Mouse (Mus musculus): ENCODE results near the gene Hps4. TPM values are rescaled to one million over a fixed set of nuclear protein-coding genes. Genes with fewer than 3 reads are reported as not detected.

Gene Hps4
- polyA plus RNA-seq, 1 experiment from 2014 or later: 28.9 TPM

GRCm38 (mm10) chr5:112369326-112369725 is 26.4 kb downstream of the Hps4 start:
- Histone ChIP-seq H3K9ac (ENCODE audit: low read length) (no peak overlapping the region), H3K4me3 (ENCODE audit: low read length) (no peak overlapping the region), H3K27me3 (ENCODE audit: control insufficient read depth, insufficient read depth, low read depth, low read length) (no peaks in the 10 kb centered on the region), H3K36me3 (ENCODE audit: control insufficient read depth, insufficient read depth, low read length) (peaks cover 22% of the 10 kb centered on the region), H3K4me2 (ENCODE audit: low read depth, low read length) (no peak overlapping the region), H3K4me1 (replicated peaks; ENCODE audit: control insufficient read depth, insufficient read depth, low read length) (no peaks in the 10 kb centered on the region), H3K9me3 (ENCODE audit: control insufficient read depth, low read length) (no peaks in the 10 kb centered on the region), H3K27ac (ENCODE audit: low read length) (no peak overlapping the region)
- no peak for ATAC-seq (ENCODE audit: low read depth)
- WGBS: 90% methylated on average over 13 of the region's 13 CpGs

DNA sequence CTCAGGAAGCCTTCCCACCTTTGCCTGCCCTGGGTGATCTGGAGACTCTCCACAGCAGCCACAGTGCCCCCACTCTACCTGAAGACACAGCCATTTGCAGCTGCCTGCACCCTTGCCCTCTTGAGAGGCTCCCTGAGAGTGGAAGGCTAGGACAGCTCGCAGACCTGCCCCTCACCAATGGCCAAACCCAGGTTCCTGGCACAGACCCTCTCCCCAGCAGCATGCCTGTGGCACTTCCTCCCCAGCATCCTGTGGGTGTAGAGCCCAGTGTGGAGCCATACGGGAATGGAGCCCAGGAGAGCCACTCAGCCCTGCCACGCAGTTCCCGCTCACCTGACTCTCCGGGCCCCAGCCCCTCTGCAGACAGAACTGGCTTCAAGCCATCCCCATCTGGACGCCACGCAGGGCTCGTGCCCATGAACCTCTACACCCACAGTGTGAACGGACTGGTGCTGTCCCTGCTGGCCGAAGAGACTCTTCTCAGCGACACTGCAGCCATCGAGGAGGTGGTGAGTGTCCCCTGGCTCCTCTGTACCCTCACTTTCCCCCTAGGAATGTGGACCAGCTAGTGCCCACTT is 27.4 kb downstream of the Hps4 start:
- ATAC-seq (ENCODE audit: low read depth): no peak
- Histone ChIP-seq H3K4me3 (ENCODE audit: low read length) (no peak overlapping the region), H3K27me3 (ENCODE audit: control insufficient read depth, insufficient read depth, low read depth, low read length) (no peaks in the 10 kb centered on the region), H3K27ac (ENCODE audit: low read length) (no peak overlapping the region), H3K36me3 (ENCODE audit: control insufficient read depth, insufficient read depth, low read length) (peaks cover 16% of the 10 kb centered on the region), H3K4me1 (replicated peaks; ENCODE audit: control insufficient read depth, insufficient read depth, low read length) (no peaks in the 10 kb centered on the region), H3K9ac (ENCODE audit: low read length) (no peak overlapping the region), H3K4me2 (ENCODE audit: low read depth, low read length) (no peak overlapping the region), H3K9me3 (ENCODE audit: control insufficient read depth, low read length) (no peaks in the 10 kb centered on the region)
- 89% methylated on average over 12 of the region's 12 CpGs for WGBS

DNA sequence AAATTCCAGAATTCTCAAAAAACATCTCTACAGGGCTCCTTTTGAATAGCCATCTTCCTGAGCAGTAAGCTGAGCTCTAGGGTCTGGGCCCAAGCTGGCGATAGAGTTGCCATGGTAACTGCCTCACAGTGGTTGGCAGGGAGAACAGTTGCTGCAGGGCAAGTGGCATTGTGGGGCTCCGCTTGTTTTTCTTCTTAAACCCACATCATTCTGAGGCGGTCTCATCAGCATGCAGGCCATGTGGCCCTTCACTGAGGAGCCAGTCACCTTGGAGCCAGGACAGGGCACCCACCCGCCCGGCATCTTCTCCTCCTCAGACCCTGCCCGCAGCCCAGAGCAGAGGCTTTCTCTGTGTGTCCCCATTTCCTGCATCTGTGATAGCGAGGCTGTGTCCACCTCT is 29.1 kb downstream of the Hps4 start:
- no peaks in the 10 kb centered on the region for H3K4me1 ChIP-seq (replicated peaks; ENCODE audit: control insufficient read depth, insufficient read depth, low read length)
- H3K4me2 ChIP-seq (ENCODE audit: low read depth, low read length): no peak overlapping the region
- no peaks in the 10 kb centered on the region for H3K9me3 ChIP-seq (ENCODE audit: control insufficient read depth, low read length)
- no peak overlapping the region for H3K4me3 ChIP-seq (ENCODE audit: low read length)
- no peak overlapping the region for H3K9ac ChIP-seq (ENCODE audit: low read length)
- 81% methylated on average over 7 of the region's 7 CpGs for WGBS
- no peak overlapping the region for H3K27ac ChIP-seq (ENCODE audit: low read length)
- peaks cover 16% of the 10 kb centered on the region for H3K36me3 ChIP-seq (ENCODE audit: control insufficient read depth, insufficient read depth, low read length)
- no peak for ATAC-seq (ENCODE audit: low read depth)
- H3K27me3 ChIP-seq (ENCODE audit: control insufficient read depth, insufficient read depth, low read depth, low read length): no peaks in the 10 kb centered on the region

- no peak overlapping the region for H3K4me3 ChIP-seq (ENCODE audit: low read length)
- no peak overlapping the region for H3K9ac ChIP-seq (ENCODE audit: low read length)
- no peak for ATAC-seq (ENCODE audit: low read depth)
- no peaks in the 10 kb centered on the region for H3K9me3 ChIP-seq (ENCODE audit: control insufficient read depth, low read length)
- no peaks in the 10 kb centered on the region for H3K27me3 ChIP-seq (ENCODE audit: control insufficient read depth, insufficient read depth, low read depth, low read length)
- H3K36me3 ChIP-seq (ENCODE audit: control insufficient read depth, insufficient read depth, low read length): peaks cover 8% of the 10 kb centered on the region
- no peak overlapping the region for H3K27ac ChIP-seq (ENCODE audit: low read length)
- no peak overlapping the region for H3K4me2 ChIP-seq (ENCODE audit: low read depth, low read length)
- no peaks in the 10 kb centered on the region for H3K4me1 ChIP-seq (replicated peaks; ENCODE audit: control insufficient read depth, insufficient read depth, low read length)
- 84% methylated on average over 4 of the region's 4 CpGs for WGBS
Measured at GRCm38 (mm10) chr5:112376111-112376510, 33.2 kb downstream of the Hps4 start.

GRCm38 (mm10) chr5:112377380-112377779 is 34.5 kb downstream of the Hps4 start:
- Histone ChIP-seq H3K4me2 (ENCODE audit: low read depth, low read length) (no peak overlapping the region), H3K4me3 (ENCODE audit: low read length) (no peak overlapping the region), H3K27me3 (ENCODE audit: control insufficient read depth, insufficient read depth, low read depth, low read length) (no peaks in the 10 kb centered on the region), H3K36me3 (ENCODE audit: control insufficient read depth, insufficient read depth, low read length) (peaks cover 2% of the 10 kb centered on the region; the same call in 1 of the 2 replicates), H3K27ac (ENCODE audit: low read length) (no peak overlapping the region), H3K9ac (ENCODE audit: low read length) (no peak overlapping the region), H3K9me3 (ENCODE audit: control insufficient read depth, low read length) (no peaks in the 10 kb centered on the region), H3K4me1 (replicated peaks; ENCODE audit: control insufficient read depth, insufficient read depth, low read length) (peaks cover 1% of the 10 kb centered on the region; the same call in 1 of the 2 replicates)
- ATAC-seq (ENCODE audit: low read depth): no peak
- 96% methylated on average over 1 of the region's 1 CpGs for WGBS

DNA sequence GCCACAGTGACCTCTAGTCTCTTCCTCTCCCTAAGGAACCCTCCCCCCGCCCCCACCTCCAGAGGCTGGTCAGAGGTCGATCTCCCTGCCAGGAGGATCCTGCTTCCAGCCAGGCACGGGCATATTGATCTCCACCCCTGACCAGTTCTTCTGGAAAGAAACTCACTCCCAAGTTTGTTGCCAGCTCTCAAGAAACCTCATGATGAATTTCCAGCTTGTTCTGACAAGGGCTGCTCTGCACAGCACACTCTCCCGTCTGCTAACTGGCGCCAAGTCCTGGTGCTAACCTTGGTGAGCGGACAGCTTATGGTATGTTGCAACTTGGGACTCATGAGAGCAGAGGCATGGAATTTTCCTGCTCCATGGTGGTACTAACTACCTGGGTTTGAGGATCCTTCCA is 35.8 kb downstream of the Hps4 start:
- H3K4me2 ChIP-seq (ENCODE audit: low read depth, low read length): no peak overlapping the region
- 70% methylated on average over 6 of the region's 6 CpGs for WGBS
- no peak for ATAC-seq (ENCODE audit: low read depth)
- no peak overlapping the region for H3K9ac ChIP-seq (ENCODE audit: low read length)
- no peak overlapping the region for H3K4me3 ChIP-seq (ENCODE audit: low read length)
- H3K4me1 ChIP-seq (replicated peaks; ENCODE audit: control insufficient read depth, insufficient read depth, low read length): peaks cover 3% of the 10 kb centered on the region; the same call in 1 of the 2 replicates
- H3K36me3 ChIP-seq (ENCODE audit: control insufficient read depth, insufficient read depth, low read length): peaks cover 2% of the 10 kb centered on the region; the same call in 1 of the 2 replicates
- H3K9me3 ChIP-seq (ENCODE audit: control insufficient read depth, low read length): no peaks in the 10 kb centered on the region
- no peak overlapping the region for H3K27ac ChIP-seq (ENCODE audit: low read length)
- H3K27me3 ChIP-seq (ENCODE audit: control insufficient read depth, insufficient read depth, low read depth, low read length): no peaks in the 10 kb centered on the region

GRCm38 (mm10) chr5:112381154-112381553 is 38.3 kb downstream of the Hps4 start:
- H3K36me3 ChIP-seq (ENCODE audit: control insufficient read depth, insufficient read depth, low read length): 0 out of 2 replicates have a peak, but pooled peaks cover 2% of the 10 kb centered on the region
- no peak overlapping the region for H3K9ac ChIP-seq (ENCODE audit: low read length)
- H3K27ac ChIP-seq (ENCODE audit: low read length): no peak overlapping the region
- peaks cover 3% of the 10 kb centered on the region; the same call in 1 of the 2 replicates for H3K4me1 ChIP-seq (replicated peaks; ENCODE audit: control insufficient read depth, insufficient read depth, low read length)
- ATAC-seq (ENCODE audit: low read depth): no peak
- H3K4me3 ChIP-seq (ENCODE audit: low read length): no peak overlapping the region
- no peak overlapping the region for H3K4me2 ChIP-seq (ENCODE audit: low read depth, low read length)
- 79% methylated on average over 11 of the region's 11 CpGs for WGBS
- H3K9me3 ChIP-seq (ENCODE audit: control insufficient read depth, low read length): no peaks in the 10 kb centered on the region
- no peaks in the 10 kb centered on the region for H3K27me3 ChIP-seq (ENCODE audit: control insufficient read depth, insufficient read depth, low read depth, low read length)

- Histone ChIP-seq H3K27me3 (ENCODE audit: control insufficient read depth, insufficient read depth, low read depth, low read length) (no peaks in the 10 kb centered on the region), H3K4me1 (replicated peaks; ENCODE audit: control insufficient read depth, insufficient read depth, low read length) (peaks cover 3% of the 10 kb centered on the region; the same call in 1 of the 2 replicates), H3K4me2 (ENCODE audit: low read depth, low read length) (no peak overlapping the region), H3K27ac (ENCODE audit: low read length) (no peak overlapping the region), H3K36me3 (ENCODE audit: control insufficient read depth, insufficient read depth, low read length) (0 out of 2 replicates have a peak, but pooled peaks cover 2% of the 10 kb centered on the region), H3K9me3 (ENCODE audit: control insufficient read depth, low read length) (no peaks in the 10 kb centered on the region), H3K9ac (ENCODE audit: low read length) (no peak overlapping the region), H3K4me3 (ENCODE audit: low read length) (no peak overlapping the region)
- WGBS: 68% methylated on average over 9 of the region's 9 CpGs
- ATAC-seq (ENCODE audit: low read depth): no peak
Measured at GRCm38 (mm10) chr5:112382042-112382441, 39.2 kb downstream of the Hps4 start.

DNA sequence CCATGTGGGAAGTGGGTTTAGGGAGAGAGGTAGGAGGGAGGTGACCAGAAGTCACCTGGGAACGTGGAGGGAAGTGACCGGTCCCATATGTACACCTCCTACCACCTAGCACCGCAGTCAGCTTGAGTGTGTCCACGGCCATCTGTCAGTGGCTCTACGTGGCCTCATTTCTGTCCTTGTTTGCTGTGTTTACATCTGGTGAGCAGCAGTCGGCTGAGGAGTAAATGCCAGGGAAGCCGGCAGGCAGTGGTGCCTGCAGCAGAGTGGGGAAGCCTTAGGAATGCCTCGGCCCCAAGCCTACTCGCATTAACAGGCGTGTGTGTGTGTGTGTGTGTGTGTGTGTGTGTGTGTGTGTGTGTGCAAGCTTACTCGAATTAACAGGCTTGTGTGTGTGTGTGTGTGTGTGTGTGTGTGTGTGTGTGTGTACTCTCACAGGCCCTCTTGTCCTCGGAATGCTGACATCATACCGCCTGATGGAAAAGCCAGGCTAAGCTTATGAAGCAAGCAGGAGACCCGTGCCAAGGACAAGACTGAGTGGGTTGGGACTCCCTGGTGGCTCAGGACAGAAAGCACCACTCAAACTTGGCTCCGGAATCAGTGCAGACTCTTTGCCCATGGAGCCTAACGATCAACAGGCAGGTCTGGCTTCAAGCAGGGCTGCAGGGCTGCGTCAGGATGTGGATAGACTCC is 39.9 kb downstream of the Hps4 start:
- H3K27me3 ChIP-seq (ENCODE audit: control insufficient read depth, insufficient read depth, low read depth, low read length): no peaks in the 10 kb centered on the region
- H3K9ac ChIP-seq (ENCODE audit: low read length): no peak overlapping the region
- H3K4me2 ChIP-seq (ENCODE audit: low read depth, low read length): no peak overlapping the region
- H3K4me3 ChIP-seq (ENCODE audit: low read length): no peak overlapping the region
- peaks cover 3% of the 10 kb centered on the region; the same call in 1 of the 2 replicates for H3K4me1 ChIP-seq (replicated peaks; ENCODE audit: control insufficient read depth, insufficient read depth, low read length)
- ATAC-seq (ENCODE audit: low read depth): peak; percentile 74
- WGBS: 39% methylated on average over 16 of the region's 17 CpGs
- 0 out of 2 replicates have a peak, but pooled peaks cover 2% of the 10 kb centered on the region for H3K36me3 ChIP-seq (ENCODE audit: control insufficient read depth, insufficient read depth, low read length)
- H3K27ac ChIP-seq (ENCODE audit: low read length): peak overlapping the region; percentile 24; the same call in 1 of the 2 replicates
- no peaks in the 10 kb centered on the region for H3K9me3 ChIP-seq (ENCODE audit: control insufficient read depth, low read length)

Measured in lung, embryonic 16.5 days (tissue).